Mouse (Mus musculus) megakaryocyte, embryonic 14.5 days (primary cell): Measurements from ENCODE around the gene Nr2c2ap.

ENCODE experiments used
- FLI1 ChIP-seq: IDR thresholded peaks from 2 replicates; pipeline ENCODE4 v1.6.1; 2012; ENCODE audit warnings: low read length, inconsistent platforms, mixed read lengths
- GATA1 ChIP-seq: IDR thresholded peaks from 3 replicates; pipeline ENCODE4 v1.6.1; 2012; ENCODE audit warnings: mixed read lengths, low read length, inconsistent platforms, borderline replicate concordance

- TF ChIP-seq GATA1 (no peak), FLI1 (no peak)
Observed at GRCm38 (mm10) chr8:70139981-70140380, 8.8 kb downstream of the Nr2c2ap start.
